Comparison of ENCODE assay signal across 20 mouse cellular contexts in the genomic region with DNA sequence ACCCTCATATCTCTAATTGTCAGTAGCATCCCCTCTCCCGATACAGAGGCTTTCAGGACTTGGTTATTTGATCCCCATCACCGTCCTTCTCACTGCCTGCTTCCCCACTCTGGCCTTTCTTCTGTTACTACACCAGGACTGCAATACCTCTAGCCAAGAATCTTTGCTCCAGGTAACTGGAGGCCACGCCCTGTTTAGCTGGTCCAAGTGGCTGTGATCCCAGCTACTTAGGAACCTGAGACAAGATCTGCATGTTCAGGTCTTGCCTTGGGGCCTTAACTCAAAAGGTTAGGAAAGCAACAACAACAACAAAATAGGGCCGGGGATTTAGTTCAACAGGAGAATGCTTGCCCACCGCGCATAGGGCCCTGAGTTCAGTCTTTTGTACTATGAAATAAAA. TPM values are rescaled to one million over a fixed set of nuclear protein-coding genes. Genes with fewer than 3 reads are reported as not detected.
"Had no signal": no experiment of that assay in that cellular context is flagged by ENCODE, and none has a peak within 500 bp of the region (broad histone marks: within the 10 kb centered on the region; RNA-seq: fewer than 3 reads in every experiment).

No protein-coding gene starts in this region.

- H3K4me3 ChIP-seq: neural tube, embryonic 13.5 days; neural tube, embryonic 15.5 days; stomach, embryonic 15.5 days had no signal

- H3K27ac ChIP-seq: neural tube, embryonic 13.5 days; neural tube, embryonic 15.5 days; stomach, embryonic 15.5 days; stomach, postnatal 0 days had no signal

- DNase-seq: retina, postnatal 1 day; right cerebral cortex, adult 18-20 months; right cerebral cortex, postnatal 14 days; right cerebral cortex, postnatal 4 days; spleen, adult 18-20 months; thymus, adult 18-20 months; thymus, adult 2 months; thymus, postnatal 14 days; thymus, postnatal 25 days; thymus, postnatal 36 days; thymus, postnatal 4 days had no signal

RNA-seq across cellular contexts. Expression of a gene that starts 24.2 kb away (rescaled TPM):
- total RNA-seq: neutrophil, adult 5-6 weeks had no signal
- polyA plus RNA-seq: neural tube, embryonic 14.5 days; stomach, embryonic 14.5 days; stomach, postnatal 0 days; testis, adult 2 months; thymus, postnatal 0 days had no signal
